Mouse (Mus musculus): Measurements from ENCODE around the gene Gch1.

GRCm38 (mm10) chr14:47229796-47230376 is 40.7 kb upstream of the Gch1 start:
- TF ChIP-seq CTCF (IDR thresholded peaks at IDR 0.05), result no peak
- no peak for TF ChIP-seq EP300 (IDR thresholded peaks at IDR 0.05)
